Mouse (Mus musculus) stomach, embryonic 14.5 days (tissue): ENCODE measurements at regions not wholly inside any gene's neighbourhood (a gene's known extent, or its start where the extent isn't known, plus 50 kb on each side); places are given as distances from the start of the nearest gene placed in this dataset.

Source experiments
- ATAC-seq: fragments of 200-750 bp; cut with Nextera tagmentation; 2 replicates; pipeline ENCODE4 v1.8.0; 2017; ENCODE audit warnings: low read depth, moderate TSS enrichment; ENCODE audit not compliant: insufficient number of reproducible peaks, insufficient read depth, low FRiP score
- H3K27ac ChIP-seq: fragments of 300-500 bp; sonication (generic); 2 replicates; pipeline ENCODE4 v1.5.1; 2014; ENCODE audit warnings: mild to moderate bottlenecking, low read length, moderate library complexity, mixed read lengths
- H3K27me3 ChIP-seq: fragments of 300-500 bp; sonication (generic); 2 replicates; pipeline ENCODE4 v1.6.1; 2014; ENCODE audit warnings: low read length, control low read depth, mixed read lengths; ENCODE audit not compliant: control insufficient read depth, insufficient read depth
- H3K36me3 ChIP-seq: fragments of 300-500 bp; sonication (generic); 2 replicates; pipeline ENCODE4 v1.6.1; 2014; ENCODE audit warnings: mild to moderate bottlenecking, control low read depth, low read length, moderate library complexity, mixed read lengths; ENCODE audit not compliant: control insufficient read depth, insufficient read depth
- H3K4me1 ChIP-seq: fragments of 300-500 bp; sonication (generic); 2 replicates; pipeline ENCODE4 v1.6.1; 2014; ENCODE audit warnings: low read length, control low read depth, mixed read lengths; ENCODE audit not compliant: control insufficient read depth, insufficient read depth
- H3K4me2 ChIP-seq: fragments of 300-500 bp; sonication (generic); replicated peaks from 2 replicates; pipeline ENCODE4 v1.6.1; 2014; ENCODE audit warnings: low read depth, low read length, control low read depth
- H3K4me3 ChIP-seq: fragments of 300-500 bp; sonication (generic); 2 replicates; pipeline ENCODE4 v1.5.1; 2014; ENCODE audit warnings: low read depth, low read length, control low read depth
- H3K9ac ChIP-seq: fragments of 300-500 bp; sonication (generic); replicated peaks from 2 replicates; pipeline ENCODE4 v1.6.1; 2014; ENCODE audit warnings: low read depth, mild to moderate bottlenecking, control low read depth, low read length, moderate library complexity, mixed read lengths
- H3K9me3 ChIP-seq: fragments of 300-500 bp; sonication (generic); 2 replicates; pipeline ENCODE4 v1.6.1; 2016; ENCODE audit warnings: low read depth, low read length, control low read depth; ENCODE audit not compliant: control insufficient read depth
- WGBS: fragments of 180-500 bp; shearing (Covaris S2); extraction: QIAGEN DNeasy Blood & Tissue Kit; methylation state at CpG from one replicate; pipeline ENCODE4 v1.1.7; 2014; 5-methylcytosine and 5-hydroxymethylcytosine counted together

- no peaks in the 10 kb centered on the region for H3K36me3 ChIP-seq
- H3K9ac ChIP-seq = no peak overlapping the region
- 71% methylated on average over 7 of the region's 7 CpGs for WGBS
- peaks cover 3% of the 10 kb centered on the region; the same call in 1 of the 2 replicates for H3K9me3 ChIP-seq
- H3K4me2 ChIP-seq = no peak overlapping the region
- no peak overlapping the region for H3K27ac ChIP-seq
- no peak for ATAC-seq
- no peak overlapping the region for H3K4me3 ChIP-seq
- no peaks in the 10 kb centered on the region for H3K4me1 ChIP-seq
- no peaks in the 10 kb centered on the region for H3K27me3 ChIP-seq
Measured at GRCm38 (mm10) chr4:142334084-142334483, 94.9 kb upstream of the Kazn start.

- H3K4me3 ChIP-seq = no peak overlapping the region
- no peak overlapping the region for H3K27ac ChIP-seq
- no peaks in the 10 kb centered on the region for H3K4me1 ChIP-seq
- H3K27me3 ChIP-seq = no peaks in the 10 kb centered on the region
- ATAC-seq = no peak
- WGBS = 88% methylated on average over 3 of the region's 3 CpGs
- H3K9ac ChIP-seq = no peak overlapping the region
- H3K9me3 ChIP-seq = 0 out of 2 replicates have a peak, but pooled peaks cover 3% of the 10 kb centered on the region
- H3K4me2 ChIP-seq = no peak overlapping the region
- H3K36me3 ChIP-seq = no peaks in the 10 kb centered on the region
Measured at GRCm38 (mm10) chr4:142330599-142330998, 91.4 kb upstream of the Kazn start.

GRCm38 (mm10) chr4:142329600-142329999 lies 90.4 kb upstream of the Kazn start:
- H3K4me3 ChIP-seq = no peak overlapping the region
- no peak overlapping the region for H3K27ac ChIP-seq
- H3K4me1 ChIP-seq = no peaks in the 10 kb centered on the region
- H3K4me2 ChIP-seq = no peak overlapping the region
- 94% methylated on average over 2 of the region's 2 CpGs for WGBS
- no peak for ATAC-seq
- no peaks in the 10 kb centered on the region for H3K27me3 ChIP-seq
- no peaks in the 10 kb centered on the region for H3K36me3 ChIP-seq
- H3K9ac ChIP-seq = no peak overlapping the region
- 0 out of 2 replicates have a peak, but pooled peaks cover 3% of the 10 kb centered on the region for H3K9me3 ChIP-seq

- no peaks in the 10 kb centered on the region for H3K36me3 ChIP-seq
- H3K4me3 ChIP-seq = no peak overlapping the region
- no peaks in the 10 kb centered on the region for H3K27me3 ChIP-seq
- WGBS = 76% methylated on average over 5 of the region's 5 CpGs
- ATAC-seq = no peak
- no peak overlapping the region for H3K9ac ChIP-seq
- H3K27ac ChIP-seq = no peak overlapping the region
- no peak overlapping the region for H3K4me2 ChIP-seq
- peaks cover 7% of the 10 kb centered on the region; the same call in 1 of the 2 replicates for H3K4me1 ChIP-seq
- H3K9me3 ChIP-seq = 0 out of 2 replicates have a peak, but pooled peaks cover 3% of the 10 kb centered on the region
Measured at GRCm38 (mm10) chr4:142326511-142326910, 87.3 kb upstream of the Kazn start.

GRCm38 (mm10) chr4:142321209-142321863 lies 82.1 kb upstream of the Kazn start:
- no peaks in the 10 kb centered on the region for H3K36me3 ChIP-seq
- H3K9me3 ChIP-seq = no peaks in the 10 kb centered on the region
- no peak overlapping the region for H3K4me2 ChIP-seq
- peak; percentile 50; the same call in 1 of the 2 replicates for ATAC-seq
- no peak overlapping the region for H3K9ac ChIP-seq
- no peaks in the 10 kb centered on the region for H3K27me3 ChIP-seq
- H3K4me3 ChIP-seq = no peak overlapping the region
- peak overlapping the region; percentile 64; the same call in 1 of the 2 replicates for H3K27ac ChIP-seq
- peaks cover 12% of the 10 kb centered on the region; the same call in 1 of the 2 replicates for H3K4me1 ChIP-seq
- WGBS = 33% methylated on average over 14 of the region's 14 CpGs

GRCm38 (mm10) chr4:142310282-142310681 lies 71.1 kb upstream of the Kazn start:
- H3K36me3 ChIP-seq = no peaks in the 10 kb centered on the region
- no peak overlapping the region for H3K27ac ChIP-seq
- no peak for ATAC-seq
- H3K4me3 ChIP-seq = no peak overlapping the region
- peaks cover 4% of the 10 kb centered on the region; the same call in 1 of the 2 replicates for H3K4me1 ChIP-seq
- peaks cover 6% of the 10 kb centered on the region; the same call in 1 of the 2 replicates for H3K9me3 ChIP-seq
- H3K27me3 ChIP-seq = no peaks in the 10 kb centered on the region
- WGBS = 92% methylated on average over 6 of the region's 6 CpGs
- no peak overlapping the region for H3K9ac ChIP-seq
- no peak overlapping the region for H3K4me2 ChIP-seq

- H3K27ac ChIP-seq = no peak overlapping the region
- no peaks in the 10 kb centered on the region for H3K36me3 ChIP-seq
- H3K4me2 ChIP-seq = no peak overlapping the region
- no peaks in the 10 kb centered on the region for H3K27me3 ChIP-seq
- peaks cover 6% of the 10 kb centered on the region; the same call in 1 of the 2 replicates for H3K9me3 ChIP-seq
- ATAC-seq = no peak
- H3K4me1 ChIP-seq = peaks cover 4% of the 10 kb centered on the region; the same call in 1 of the 2 replicates
- WGBS = 71% methylated on average over 7 of the region's 7 CpGs
- no peak overlapping the region for H3K4me3 ChIP-seq
- no peak overlapping the region for H3K9ac ChIP-seq
Measured at GRCm38 (mm10) chr4:142308271-142308670, 69.1 kb upstream of the Kazn start.

GRCm38 (mm10) chr4:142307321-142307720 lies 68.1 kb upstream of the Kazn start:
- WGBS = 42% methylated on average over 11 of the region's 11 CpGs
- H3K4me1 ChIP-seq = peaks cover 4% of the 10 kb centered on the region; the same call in 1 of the 2 replicates
- no peak overlapping the region for H3K27ac ChIP-seq
- H3K9me3 ChIP-seq = peaks cover 6% of the 10 kb centered on the region; the same call in 1 of the 2 replicates
- no peaks in the 10 kb centered on the region for H3K27me3 ChIP-seq
- no peak overlapping the region for H3K4me3 ChIP-seq
- H3K4me2 ChIP-seq = no peak overlapping the region
- no peak for ATAC-seq
- no peaks in the 10 kb centered on the region for H3K36me3 ChIP-seq
- H3K9ac ChIP-seq = no peak overlapping the region
